Mouse (Mus musculus) lung, postnatal 0 days (tissue): ENCODE data around the gene Nucb1. TPM values are rescaled to one million over a fixed set of nuclear protein-coding genes. Genes with fewer than 3 reads are reported as not detected.
A peak's percentile ranks its signal among the peaks of the same experiment; 100 is the strongest.
"Not testable (repeated sequence)": the region's sequence is repeated elsewhere in the genome, so short reads cannot be mapped to it uniquely, and the experiment has no call there.

ENCODE experiments used
- ATAC-seq: fragments of 200-750 bp; cut with Nextera tagmentation; 2 replicates; pipeline ENCODE4 v1.8.0; 2017; ENCODE audit warnings: moderate library complexity
- DNase-seq: peaks from one replicate; pipeline ENCODE4 v3.0.0-alpha.2; 2016; ENCODE audit warnings: low spot score
- H3K27ac ChIP-seq: fragments of 300-500 bp; sonication (generic); 2 replicates; pipeline ENCODE4 v1.5.1; 2014; ENCODE audit warnings: antibody characterized with exemption, mild to moderate bottlenecking, low read length, mixed read lengths
- H3K27me3 ChIP-seq: fragments of 300-500 bp; sonication (generic); replicated peaks from 2 replicates; pipeline ENCODE4 v1.6.1; 2014; ENCODE audit warnings: low read length, mixed read lengths; ENCODE audit not compliant: insufficient read depth
- H3K36me3 ChIP-seq: fragments of 300-500 bp; sonication (generic); 2 replicates; pipeline ENCODE4 v1.6.1; 2014; ENCODE audit warnings: low read length, mixed read lengths; ENCODE audit not compliant: insufficient read depth
- H3K4me1 ChIP-seq: fragments of 300-500 bp; sonication (generic); 2 replicates; pipeline ENCODE4 v1.6.1; 2014; ENCODE audit warnings: antibody characterized with exemption, low read depth, low read length, mixed read lengths; ENCODE audit not compliant: insufficient read depth
- H3K4me2 ChIP-seq: fragments of 300-500 bp; sonication (generic); replicated peaks from 2 replicates; pipeline ENCODE4 v1.6.1; 2014; ENCODE audit warnings: low read depth, mild to moderate bottlenecking, low read length, moderate library complexity, mixed read lengths
- H3K4me3 ChIP-seq: fragments of 300-500 bp; sonication (generic); 2 replicates; pipeline ENCODE4 v1.5.1; 2014; ENCODE audit warnings: low read depth, low read length
- H3K9ac ChIP-seq: fragments of 300-500 bp; sonication (generic); replicated peaks from 2 replicates; pipeline ENCODE4 v1.6.1; 2014; ENCODE audit warnings: low read depth, mild to moderate bottlenecking
- H3K9me3 ChIP-seq: fragments of 300-500 bp; sonication (generic); 2 replicates; pipeline ENCODE4 v1.6.1; 2016; ENCODE audit warnings: low read length, mixed read lengths
- CTCF ChIP-seq: IDR thresholded peaks from 2 replicates; pipeline ENCODE4 v1.5.1; 2016; ENCODE audit warnings: antibody characterized with exemption, mild to moderate bottlenecking
- EP300 ChIP-seq: IDR thresholded peaks from 2 replicates; pipeline ENCODE4 v1.6.1; 2016; ENCODE audit warnings: antibody characterized with exemption, mild to moderate bottlenecking, control low read depth
- WGBS: fragments of 180-500 bp; shearing (Covaris S2); extraction: QIAGEN DNeasy Blood & Tissue Kit; methylation state at CpG from one replicate; pipeline ENCODE4 v1.1.7; 2014; 5-methylcytosine and 5-hydroxymethylcytosine counted together
- polyA plus RNA-seq: library from polyadenylated mRNA; unstranded; fragments of >200 nt; fragmentation: Nextera tagmentation; extraction: Ambion mirVana; gene quantifications from 2 replicates; pipeline ENCODE4 v1.2.1, GENCODE M21; 2015

The Nucb1 gene
- polyA plus RNA-seq, 1 experiment from 2014 or later = 213 TPM

DNA sequence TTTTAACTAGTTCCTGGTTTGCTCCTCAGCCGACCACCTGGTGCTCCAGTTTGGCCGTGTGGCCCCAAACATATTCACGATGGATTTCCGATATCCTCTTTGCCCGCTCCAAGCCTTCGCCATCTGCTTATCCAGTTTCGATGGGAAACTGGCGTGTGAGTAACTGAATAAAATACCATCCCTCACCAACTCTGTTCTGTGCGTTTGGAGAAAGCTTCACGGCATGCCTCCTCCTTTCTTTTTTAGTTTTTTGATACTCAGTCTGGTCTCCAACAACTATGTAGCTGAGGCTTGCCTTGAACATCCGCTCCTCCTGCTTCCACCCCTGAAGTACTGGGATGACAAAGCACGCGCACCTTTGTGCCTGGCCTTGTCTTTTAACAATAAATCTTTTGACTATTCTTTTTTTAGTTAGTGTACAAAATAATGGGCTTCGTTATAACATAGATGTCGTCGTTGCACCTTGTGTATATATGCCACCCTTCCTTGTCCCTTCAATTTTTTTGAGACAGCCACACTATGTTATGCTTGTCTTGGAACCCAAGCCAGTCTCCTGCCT lies 12.1 kb upstream of the Nucb1 start:
- Histone ChIP-seq H3K4me1 (peaks cover 9% of the 10 kb centered on the region), H3K4me3 (peak overlapping the region; percentile 49), H3K27ac (peak overlapping the region; percentile 79; the same call in 1 of the 2 replicates), H3K9ac (no peak overlapping the region), H3K36me3 (peaks cover 5% of the 10 kb centered on the region; the same call in 1 of the 2 replicates), H3K4me2 (peak overlapping the region; percentile 55), H3K9me3 (no peaks in the 10 kb centered on the region), H3K27me3 (no peaks in the 10 kb centered on the region)
- DNase-seq = no peak
- WGBS = 54% methylated on average over 16 of the region's 16 CpGs
- no peak for ATAC-seq
- no peak for TF ChIP-seq EP300
- TF ChIP-seq CTCF = no peak

DNA sequence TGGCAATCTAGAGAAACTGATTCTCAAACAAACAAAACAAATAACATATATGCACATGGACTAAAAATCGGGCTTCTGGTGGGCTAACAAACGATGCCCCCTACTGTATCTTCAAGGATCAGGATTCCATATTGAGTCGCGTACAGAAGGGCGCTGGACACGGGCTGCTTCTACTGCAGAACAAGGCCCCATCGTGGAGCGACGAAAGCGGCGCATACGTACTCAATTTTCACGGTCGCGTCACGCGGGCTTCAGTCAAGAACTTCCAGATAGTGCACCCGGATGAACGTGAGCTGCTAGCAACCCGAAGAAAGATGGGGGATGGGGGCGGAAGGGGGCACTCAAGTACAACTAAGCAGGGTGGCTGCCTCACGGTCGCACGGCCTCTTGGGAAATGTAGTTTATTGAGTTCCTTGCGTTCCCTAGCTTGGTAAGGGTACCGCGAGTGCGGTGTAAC lies 11.6 kb upstream of the Nucb1 start:
- TF ChIP-seq EP300 = no peak
- peak; percentile 49 for TF ChIP-seq CTCF
- Histone ChIP-seq H3K4me1 (peaks cover 9% of the 10 kb centered on the region), H3K27me3 (no peaks in the 10 kb centered on the region), H3K9me3 (no peaks in the 10 kb centered on the region), H3K4me2 (peak overlapping the region; percentile 55), H3K4me3 (peak overlapping the region; percentile 49), H3K9ac (0 out of 2 replicates have a peak overlapping the region, but pooled peaks have one; percentile 41), H3K27ac (peak overlapping the region; percentile 79), H3K36me3 (peaks cover 5% of the 10 kb centered on the region; the same call in 1 of the 2 replicates)
- DNase-seq = peak; percentile 93
- under 1% methylated on average over 28 of the region's 28 CpGs for WGBS
- peak; percentile 52 for ATAC-seq

DNA sequence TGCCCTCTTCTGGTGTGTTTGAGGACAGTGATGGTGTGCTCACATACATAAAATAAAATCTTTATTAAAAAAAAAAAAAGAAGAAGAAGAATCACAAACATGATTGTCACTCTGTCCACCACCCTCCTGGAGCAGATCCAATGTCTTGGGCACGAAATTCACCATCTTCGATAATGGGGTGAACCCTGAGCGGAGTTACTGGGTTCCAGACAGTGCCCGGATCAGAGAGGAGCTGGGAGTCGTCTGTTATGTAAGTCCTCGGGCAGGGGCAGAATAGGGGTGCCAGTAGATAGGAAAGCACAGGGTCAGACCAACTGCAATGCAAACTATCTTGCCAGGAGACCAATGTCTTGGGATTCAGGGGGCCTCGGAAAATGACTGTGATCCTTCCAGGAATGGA lies 10.4 kb upstream of the Nucb1 start:
- DNase-seq = no peak
- Histone ChIP-seq H3K27ac (no peak overlapping the region), H3K4me1 (peaks cover 9% of the 10 kb centered on the region), H3K36me3 (peaks cover 5% of the 10 kb centered on the region; the same call in 1 of the 2 replicates), H3K4me3 (no peak overlapping the region), H3K9me3 (no peaks in the 10 kb centered on the region), H3K4me2 (no peak overlapping the region), H3K9ac (no peak overlapping the region), H3K27me3 (no peaks in the 10 kb centered on the region)
- no peak for ATAC-seq
- TF ChIP-seq EP300 = no peak
- TF ChIP-seq CTCF = no peak
- 90% methylated on average over 7 of the region's 7 CpGs for WGBS

DNA sequence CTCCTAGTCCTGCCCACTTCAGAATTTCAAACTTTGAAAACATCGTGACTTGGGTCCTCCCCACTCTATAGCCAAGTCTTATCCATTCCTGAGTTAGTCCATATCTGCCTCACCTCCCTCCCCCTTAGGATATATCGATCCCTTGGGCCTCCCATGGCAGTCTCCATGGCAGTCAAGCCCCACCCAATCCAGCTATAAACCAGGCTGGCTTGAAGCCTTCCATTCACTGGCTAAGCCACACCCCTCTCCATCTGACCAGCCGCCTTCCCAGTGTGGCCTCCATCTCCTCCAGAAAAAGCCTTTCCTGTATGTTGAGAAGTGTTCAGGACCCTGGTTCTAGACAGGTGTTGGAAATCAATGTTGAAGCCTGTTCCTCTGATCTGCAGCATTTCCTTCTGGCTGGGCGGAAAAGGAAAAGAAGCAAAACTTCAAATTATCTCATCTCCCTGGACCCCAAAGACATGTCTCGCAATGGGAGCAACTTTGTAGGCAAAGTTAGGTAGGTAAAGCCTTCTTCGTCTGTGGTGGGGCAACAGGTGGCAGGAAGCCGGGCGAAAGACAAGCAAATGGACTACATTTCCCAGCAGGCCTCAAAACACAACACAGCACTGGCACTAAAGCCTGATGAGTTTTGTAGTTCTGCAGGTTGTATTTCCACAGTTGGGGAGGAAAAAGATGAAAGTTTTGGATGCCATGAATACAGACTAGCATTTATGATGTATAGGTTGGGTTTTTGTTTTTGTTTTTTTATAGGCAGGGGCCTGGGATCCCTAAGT lies 9.3 kb upstream of the Nucb1 start:
- Histone ChIP-seq H3K9me3 (no peaks in the 10 kb centered on the region), H3K27ac (no peak overlapping the region), H3K4me3 (no peak overlapping the region), H3K4me2 (no peak overlapping the region), H3K27me3 (no peaks in the 10 kb centered on the region), H3K9ac (no peak overlapping the region), H3K4me1 (peaks cover 7% of the 10 kb centered on the region), H3K36me3 (peaks cover 5% of the 10 kb centered on the region; the same call in 1 of the 2 replicates)
- no peak for DNase-seq
- TF ChIP-seq CTCF (no peak), EP300 (no peak)
- 78% methylated on average over 8 of the region's 8 CpGs for WGBS
- no peak for ATAC-seq

DNA sequence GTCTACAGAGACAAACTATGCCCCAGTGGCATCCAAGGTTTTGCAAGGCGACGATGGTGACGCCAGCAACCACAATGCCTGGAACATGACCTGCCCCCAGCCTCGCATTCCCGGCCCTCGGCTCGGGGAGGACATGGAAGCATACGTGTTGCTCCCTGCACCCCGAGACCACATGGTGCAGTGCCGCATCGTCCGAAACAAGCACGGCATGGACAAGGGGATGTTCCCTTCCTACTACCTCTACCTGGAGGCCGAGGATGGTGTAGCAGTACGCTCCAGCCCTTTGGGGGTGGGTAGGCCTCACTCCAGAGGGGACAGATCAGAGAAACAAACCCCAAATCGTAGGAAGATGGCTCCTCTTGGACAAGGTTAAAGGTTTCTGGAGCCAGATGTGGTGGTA lies 8.4 kb upstream of the Nucb1 start:
- Histone ChIP-seq H3K36me3 (peaks cover 5% of the 10 kb centered on the region; the same call in 1 of the 2 replicates), H3K4me2 (no peak overlapping the region), H3K9ac (no peak overlapping the region), H3K4me1 (peaks cover 5% of the 10 kb centered on the region; the same call in 1 of the 2 replicates), H3K4me3 (no peak overlapping the region), H3K27me3 (no peaks in the 10 kb centered on the region), H3K9me3 (no peaks in the 10 kb centered on the region), H3K27ac (no peak overlapping the region)
- DNase-seq = no peak
- TF ChIP-seq CTCF (no peak), EP300 (no peak)
- WGBS = 88% methylated on average over 16 of the region's 16 CpGs
- no peak for ATAC-seq

DNA sequence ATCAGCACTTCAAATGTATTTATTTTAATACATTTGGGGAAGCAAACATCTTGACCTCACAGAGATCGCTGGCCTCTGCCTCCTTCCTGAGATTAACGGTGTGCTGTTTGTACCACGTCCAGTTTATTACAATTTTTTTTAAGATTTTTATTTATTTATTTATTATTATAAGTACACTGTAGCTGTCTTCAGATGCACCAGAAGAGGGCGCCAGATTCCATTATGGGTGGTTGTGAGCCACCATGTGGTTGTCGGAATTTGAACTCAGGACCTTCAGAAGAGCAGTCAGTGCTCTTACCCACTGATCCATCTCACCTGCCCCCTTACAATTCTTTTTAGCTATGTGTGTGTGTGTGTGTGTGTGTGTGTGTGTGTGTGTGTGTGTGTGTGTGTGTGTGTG lies 6.6 kb upstream of the Nucb1 start:
- H3K27ac ChIP-seq, H3K9me3 ChIP-seq, ATAC-seq, DNase-seq, H3K4me3 ChIP-seq, H3K4me1 ChIP-seq, H3K9ac ChIP-seq, H3K27me3 ChIP-seq, H3K4me2 ChIP-seq, H3K36me3 ChIP-seq: not testable (repeated sequence)
- 60% methylated on average over 5 of the region's 5 CpGs for WGBS
- TF ChIP-seq CTCF = peak; percentile 44
